Mouse (Mus musculus): Measurements from ENCODE around the gene Pomp.

- TF ChIP-seq POLR2A (IDR thresholded peaks at IDR 0.05; ENCODE audit: insufficient read length, low read depth), result no peak
- no peak for TF ChIP-seq TCF3 (IDR thresholded peaks at IDR 0.05; ENCODE audit: insufficient read length, low read depth)
- TF ChIP-seq CEBPB (IDR thresholded peaks at IDR 0.05; ENCODE audit: insufficient read depth, poor library complexity, severe bottlenecking), result no peak
- TF ChIP-seq E2F4 (IDR thresholded peaks at IDR 0.05; ENCODE audit: insufficient read depth), result no peak
- TF ChIP-seq USF1 (IDR thresholded peaks at IDR 0.05; ENCODE audit: low read depth), result no peak
- no peak for TF ChIP-seq MAX (IDR thresholded peaks at IDR 0.05; ENCODE audit: low read depth)
- no peak for TF ChIP-seq TCF12 (IDR thresholded peaks at IDR 0.05; ENCODE audit: insufficient read depth, poor library complexity, severe bottlenecking)
- no peak for TF ChIP-seq MYOG (IDR thresholded peaks at IDR 0.05; ENCODE audit: control insufficient read depth in 1 of 3, insufficient read depth in 1 of 3, insufficient read length in 2 of 3, low read depth in 2 of 3)
- no peak for TF ChIP-seq REST (IDR thresholded peaks at IDR 0.05; ENCODE audit: insufficient read depth, insufficient read length)
- TF ChIP-seq SRF (IDR thresholded peaks at IDR 0.05; ENCODE audit: control insufficient read depth, insufficient read length, low read depth), result no peak
- no peak for TF ChIP-seq MYOD1 (IDR thresholded peaks at IDR 0.05; ENCODE audit: control insufficient read depth in 1 of 3, insufficient read length in 2 of 3, low read depth in 2 of 3)
Measured at GRCm38 (mm10) chr5:147907144-147907543, 46.9 kb downstream of the Pomp start.
